Mouse (Mus musculus) gastrocnemius, adult 18-20 months (tissue): Measurements from ENCODE around the gene Pcbp4. TPM values are rescaled to one million over a fixed set of nuclear protein-coding genes. Genes with fewer than 3 reads are reported as not detected.

Experiments used
- DNase-seq: peaks from one replicate; pipeline ENCODE4 v3.0.0; 2021; ENCODE audit warnings: low spot score
- total RNA-seq, 2 experiments: library from RNA; stranded (reverse); gene quantifications; 2 replicates each; pipeline ENCODE4 v1.2.3; 2021

The Pcbp4 gene
- total RNA-seq, 2 experiments from 2014 or later, result 54.7 to 69.6 TPM

- no peak for DNase-seq
Observed at GRCm38 (mm10) chr9:106463122-106464063, 10.3 kb downstream of the Pcbp4 start.

DNA sequence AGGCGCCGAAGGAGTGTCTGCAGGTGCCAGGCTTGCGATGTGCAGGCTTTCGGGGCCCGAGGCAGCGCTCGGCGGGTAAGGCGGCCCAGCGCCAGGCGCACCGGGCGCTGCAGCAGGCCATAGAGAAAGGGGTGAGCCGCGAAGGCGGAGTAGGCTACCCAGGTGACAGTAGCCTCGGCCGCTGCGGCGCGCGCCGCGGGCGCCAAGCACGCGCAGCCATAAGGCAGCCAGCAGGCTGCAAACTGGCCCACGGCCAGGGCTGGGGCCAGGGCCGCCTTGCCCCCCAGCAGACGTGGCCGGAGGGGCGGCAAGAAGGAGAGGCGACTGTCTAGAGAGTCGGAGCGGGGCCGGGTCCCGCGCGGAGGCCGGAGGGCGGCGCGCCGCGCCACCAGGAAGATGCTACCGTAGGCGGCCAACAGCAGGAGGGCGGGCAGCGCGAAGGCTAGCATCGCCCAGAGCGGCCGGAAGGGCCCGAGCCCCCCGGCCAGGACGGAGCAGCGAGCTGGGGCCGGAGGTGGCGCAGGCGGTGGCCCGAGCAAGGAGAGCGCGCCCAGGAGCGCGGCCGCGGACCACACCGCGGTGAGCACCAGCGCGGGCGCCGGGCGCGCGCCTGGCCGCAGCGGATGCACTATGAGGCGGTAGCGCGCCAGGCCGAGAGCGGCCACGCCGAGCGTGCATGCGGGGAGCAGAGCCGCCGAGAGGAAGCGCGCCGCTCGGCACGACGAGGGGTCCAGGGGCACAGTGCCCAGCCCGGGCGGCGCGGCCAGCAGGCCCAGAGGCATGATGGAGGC, 11.9 kb downstream of the Pcbp4 start:
- no peak for DNase-seq

DNA sequence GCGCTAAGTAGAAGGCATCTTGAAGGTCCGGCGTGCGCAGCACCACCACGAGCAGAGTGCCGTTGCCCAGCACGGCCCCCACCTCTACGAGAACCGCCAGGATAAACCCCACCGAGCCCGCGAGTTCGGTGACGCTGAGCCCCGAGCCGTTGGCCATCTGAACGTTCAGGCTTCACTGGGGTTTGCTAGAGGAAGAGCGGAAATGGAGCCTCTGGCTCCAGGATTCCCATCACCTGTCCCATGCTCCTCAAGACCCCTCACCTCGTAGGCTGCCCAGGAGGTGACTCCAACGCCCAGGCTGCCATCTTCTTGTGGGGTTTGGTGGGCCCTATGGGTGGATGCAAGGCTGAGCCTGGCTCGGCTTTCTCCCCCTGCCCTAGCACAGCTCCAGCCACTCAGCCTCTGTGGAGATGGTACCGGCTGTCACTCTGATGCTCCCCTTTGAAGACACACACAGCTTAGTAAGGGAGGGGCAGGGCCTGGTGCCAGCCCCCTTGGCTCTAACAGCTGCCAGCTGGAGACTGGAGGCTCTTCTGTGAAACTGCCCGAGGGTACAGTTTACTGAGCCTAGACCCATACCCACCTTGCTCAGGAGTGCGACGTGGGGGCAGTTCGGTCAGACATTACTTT, 12.6 kb downstream of the Pcbp4 start, which contains the start of gene Gpr62:
Gene Gpr62, minus strand, starts transcription at position 368 of the 630 bp plus-strand sequence.
- no peak for DNase-seq

DNA sequence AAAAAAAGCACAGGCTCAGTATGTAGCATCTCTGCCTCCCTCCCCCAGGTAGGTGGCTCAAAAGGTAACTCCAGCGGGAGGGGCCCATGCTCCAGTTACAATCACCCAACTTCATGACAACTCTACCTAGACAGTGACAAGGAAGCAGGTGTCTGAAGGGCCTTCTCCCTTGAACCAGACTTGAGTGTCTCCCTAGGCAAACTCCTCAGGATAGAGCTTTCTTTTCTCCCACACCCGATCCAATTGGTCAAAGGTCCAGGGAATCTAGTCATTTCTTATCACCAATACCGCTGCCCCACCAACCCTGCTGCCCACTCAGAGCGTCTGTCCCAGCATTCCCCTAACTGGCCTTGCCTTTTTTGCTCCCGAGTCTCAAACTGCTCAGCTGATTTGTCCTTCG, 13.6 kb downstream of the Pcbp4 start:
- DNase-seq, result no peak

DNA sequence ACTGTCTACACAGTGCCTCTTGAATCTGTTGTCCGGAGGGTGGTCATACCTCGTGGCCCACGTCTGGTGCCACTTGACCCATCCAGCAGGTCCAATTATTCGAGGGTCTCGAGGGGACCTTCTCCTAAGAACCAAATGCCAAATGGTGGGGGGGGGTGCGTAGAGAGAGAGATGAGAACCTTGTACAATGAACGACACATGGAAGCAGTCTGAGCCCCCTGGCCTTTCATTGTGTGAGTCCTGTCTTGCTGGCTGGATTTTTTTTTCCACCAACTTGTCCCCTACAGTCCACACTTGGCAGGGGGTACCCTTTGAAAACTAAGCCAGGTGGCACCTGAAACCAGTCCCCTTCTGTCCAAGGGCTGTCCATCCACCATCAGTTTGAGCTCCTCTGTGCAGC, 14.7 kb downstream of the Pcbp4 start:
- no peak for DNase-seq

DNA sequence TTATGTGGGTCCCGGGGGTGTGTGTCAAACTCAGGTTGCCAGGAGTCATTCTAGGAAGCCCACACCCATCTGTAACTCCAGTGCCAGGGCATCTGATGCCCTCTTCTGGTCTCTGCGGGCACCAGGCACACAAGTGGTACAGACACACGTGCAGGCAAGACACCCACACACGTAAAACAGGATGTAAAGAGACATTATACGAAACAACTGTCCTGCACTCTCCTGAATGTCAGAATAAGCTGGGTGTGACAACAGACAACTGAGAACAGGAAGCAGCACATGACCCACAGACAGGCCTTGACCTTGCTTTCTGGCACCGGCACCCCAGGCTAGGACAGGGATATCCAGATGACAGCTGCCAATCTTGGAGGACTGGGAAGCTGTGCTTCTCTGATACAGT, 16.2 kb downstream of the Pcbp4 start:
- DNase-seq, result no peak

DNA sequence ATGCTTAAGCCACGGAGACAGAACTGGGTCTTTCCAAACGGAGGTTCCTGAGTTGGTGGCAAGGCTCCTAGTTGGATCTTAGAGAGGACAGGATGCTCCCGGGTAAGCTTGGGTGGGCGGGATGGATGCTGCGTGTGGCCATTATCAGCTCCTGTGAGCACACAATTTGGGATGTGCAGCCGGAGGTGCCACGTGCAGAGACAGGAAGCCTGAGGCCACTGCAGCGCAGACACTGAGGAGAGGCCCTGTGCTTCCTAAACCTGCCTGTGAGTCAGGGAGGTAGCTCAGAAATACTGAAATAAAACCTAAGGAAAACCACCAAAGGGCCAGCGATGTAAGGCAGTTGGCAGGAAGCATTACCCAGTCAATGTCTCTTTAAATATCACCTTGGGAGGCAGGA, 16.7 kb downstream of the Pcbp4 start:
- DNase-seq, result no peak

GRCm38 (mm10) chr9:106470991-106471750, 18.1 kb downstream of the Pcbp4 start:
- no peak for DNase-seq

DNA sequence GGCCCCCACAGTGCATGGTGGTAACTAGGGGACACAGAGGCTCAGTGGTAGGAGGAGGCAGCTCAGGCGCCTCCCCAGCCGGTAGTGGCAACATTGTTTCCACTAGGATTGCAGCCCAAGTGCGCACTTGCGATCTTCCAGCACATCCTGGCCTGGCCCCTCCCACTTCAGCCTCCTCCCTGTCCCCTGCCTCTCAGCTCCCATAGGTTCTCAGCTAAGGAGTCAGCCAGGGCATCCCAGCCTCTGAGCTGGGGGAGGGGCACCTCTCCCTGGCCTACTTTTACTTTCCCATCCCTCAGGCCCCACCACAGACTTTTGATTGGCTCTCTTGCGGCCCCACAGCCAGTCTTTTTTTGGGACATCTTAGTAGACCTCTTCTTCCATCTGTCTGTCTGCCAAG, 18.8 kb downstream of the Pcbp4 start:
- DNase-seq, result peak; percentile 69

DNA sequence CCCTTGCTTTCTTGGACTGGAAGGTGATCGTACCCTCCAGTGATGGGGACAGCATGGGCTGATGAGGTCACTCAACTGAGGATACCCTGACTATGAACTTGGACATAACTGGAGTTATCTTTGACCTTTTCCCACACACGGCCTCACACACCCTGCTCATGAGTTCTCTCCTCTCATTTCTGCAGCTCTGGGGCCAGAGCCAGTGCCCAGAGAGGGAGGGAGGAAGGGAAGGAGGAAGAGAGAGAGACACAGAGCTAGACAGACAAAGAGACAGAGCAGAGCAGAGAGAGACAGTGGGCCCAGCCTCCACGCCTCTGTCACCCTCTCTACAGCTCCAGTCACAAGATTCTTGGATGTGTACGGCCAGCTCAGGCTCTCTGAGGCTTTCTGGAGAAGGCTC, 19.2 kb downstream of the Pcbp4 start:
- no peak for DNase-seq

DNA sequence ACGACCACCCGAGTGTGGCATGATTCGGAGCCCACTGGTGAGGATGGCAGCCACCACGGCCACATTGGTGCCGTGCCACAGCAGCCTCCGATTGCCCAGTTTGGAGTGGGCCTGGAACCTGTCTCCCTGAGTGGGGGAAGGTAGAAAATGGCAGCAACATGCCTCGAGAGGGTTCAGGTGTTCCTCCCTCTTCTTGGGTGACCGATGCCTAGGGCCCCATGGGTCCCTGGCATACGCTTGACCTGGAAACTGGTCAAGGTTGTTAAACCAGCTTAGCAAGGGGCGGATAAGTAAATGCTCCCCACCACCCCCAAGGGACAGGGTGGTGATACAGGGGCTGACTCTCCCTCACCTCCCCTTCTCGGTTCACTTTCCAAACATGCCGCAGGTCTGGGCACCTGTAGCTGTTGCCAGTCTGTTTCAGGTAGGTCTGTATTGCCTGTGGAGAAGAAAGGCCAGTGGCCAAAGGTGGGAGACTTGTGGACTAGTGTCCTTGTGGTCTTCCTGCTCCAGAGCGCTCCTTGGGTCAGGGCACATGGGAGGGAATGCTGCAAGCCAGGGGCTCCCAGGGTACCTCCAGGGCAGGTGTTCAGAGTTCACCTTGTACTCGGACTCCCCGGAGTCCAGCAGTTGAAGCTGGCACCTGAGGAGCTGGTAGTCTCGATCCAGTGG, 20.1 kb downstream of the Pcbp4 start:
- no peak for DNase-seq

GRCm38 (mm10) chr9:106473753-106474105, 20.6 kb downstream of the Pcbp4 start:
- no peak for DNase-seq

DNA sequence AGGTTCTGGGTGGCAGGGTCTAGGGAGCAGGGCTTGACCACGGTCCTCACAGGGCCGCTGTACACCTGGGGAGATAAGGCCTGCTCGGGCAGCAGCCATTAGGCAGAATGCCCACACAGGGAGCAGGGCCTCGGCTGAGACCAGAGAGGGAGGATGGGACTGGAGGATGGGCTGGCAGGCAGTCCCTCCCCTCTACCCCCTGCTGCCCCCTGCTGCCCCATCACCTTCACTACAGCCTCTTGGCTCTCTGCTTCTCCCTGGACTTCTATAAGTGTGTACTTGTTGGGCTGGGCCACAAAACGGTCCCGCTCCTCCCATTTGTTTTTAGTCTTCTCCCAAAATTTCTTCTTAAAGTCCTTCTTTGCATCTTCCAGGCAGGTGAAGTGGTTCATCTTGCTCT, 21.4 kb downstream of the Pcbp4 start:
- DNase-seq, result peak; percentile 74

- DNase-seq, result no peak
Observed at GRCm38 (mm10) chr9:106475046-106475445, 22.0 kb downstream of the Pcbp4 start.

DNA sequence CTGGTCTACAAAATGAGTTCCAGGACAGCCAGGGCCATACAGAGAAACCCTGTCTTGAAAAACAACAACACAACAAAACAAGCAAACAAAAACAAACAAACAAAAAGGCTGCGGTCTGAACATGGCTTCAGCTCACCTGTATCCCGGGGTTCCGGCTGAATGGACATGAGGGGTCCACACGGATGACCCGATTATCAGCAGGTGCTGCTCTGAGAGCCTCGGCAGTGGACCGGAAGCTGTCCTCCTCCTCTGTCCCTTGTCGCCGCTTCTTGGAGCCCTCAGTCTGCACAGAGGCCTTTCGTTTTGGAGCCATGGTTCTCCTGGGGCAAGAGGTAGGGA, 22.5 kb downstream of the Pcbp4 start, which contains the start of gene Rrp9:
Gene Rrp9, plus strand, starts transcription at position 301 of the 339 bp plus-strand sequence.
- no peak for DNase-seq

DNA sequence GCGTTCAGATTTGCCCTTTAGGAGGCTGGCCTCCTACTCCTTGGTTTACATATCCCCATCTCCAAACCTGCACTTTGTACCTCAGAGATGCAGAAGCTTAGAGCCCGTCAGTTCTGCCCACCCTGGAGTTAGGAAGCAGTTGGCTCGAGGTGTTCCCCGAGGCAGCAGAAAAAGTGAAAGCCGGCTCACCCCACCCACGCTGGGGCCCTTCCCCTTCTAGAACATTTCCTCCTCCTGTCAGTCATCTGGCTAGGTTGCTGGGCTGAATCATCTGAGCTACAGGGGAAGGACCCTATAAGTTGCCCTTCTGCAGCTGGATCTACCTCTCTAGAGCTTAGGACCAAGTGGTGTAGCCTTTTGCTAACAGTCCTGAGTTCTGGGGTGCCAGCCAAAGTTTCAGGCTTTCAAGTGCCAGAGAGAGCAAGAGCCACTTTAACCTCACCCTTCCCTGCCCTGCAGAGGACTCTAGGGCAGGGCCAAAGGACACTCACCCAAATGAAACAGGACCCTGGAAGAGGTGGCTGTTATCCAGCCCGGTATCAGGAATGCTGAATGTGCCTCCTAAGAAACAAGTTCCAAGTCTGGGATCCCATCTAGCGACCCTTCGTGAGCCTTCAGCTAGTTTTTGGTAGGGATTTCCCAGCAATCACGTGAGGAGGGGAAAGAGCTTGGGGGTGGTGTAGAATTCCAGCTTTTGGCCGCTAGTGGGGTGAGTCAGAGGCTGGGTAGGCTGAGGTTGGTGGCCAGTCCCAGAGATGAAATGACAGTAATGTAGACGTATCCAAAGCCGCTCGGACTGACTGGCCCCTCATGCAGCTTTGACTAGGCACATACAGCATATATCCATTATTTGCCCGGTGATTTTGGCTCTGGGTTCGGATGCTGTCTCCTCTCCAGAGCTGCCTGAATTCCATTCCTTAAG, 23.2 kb downstream of the Pcbp4 start:
- DNase-seq, result peak; percentile 85

DNA sequence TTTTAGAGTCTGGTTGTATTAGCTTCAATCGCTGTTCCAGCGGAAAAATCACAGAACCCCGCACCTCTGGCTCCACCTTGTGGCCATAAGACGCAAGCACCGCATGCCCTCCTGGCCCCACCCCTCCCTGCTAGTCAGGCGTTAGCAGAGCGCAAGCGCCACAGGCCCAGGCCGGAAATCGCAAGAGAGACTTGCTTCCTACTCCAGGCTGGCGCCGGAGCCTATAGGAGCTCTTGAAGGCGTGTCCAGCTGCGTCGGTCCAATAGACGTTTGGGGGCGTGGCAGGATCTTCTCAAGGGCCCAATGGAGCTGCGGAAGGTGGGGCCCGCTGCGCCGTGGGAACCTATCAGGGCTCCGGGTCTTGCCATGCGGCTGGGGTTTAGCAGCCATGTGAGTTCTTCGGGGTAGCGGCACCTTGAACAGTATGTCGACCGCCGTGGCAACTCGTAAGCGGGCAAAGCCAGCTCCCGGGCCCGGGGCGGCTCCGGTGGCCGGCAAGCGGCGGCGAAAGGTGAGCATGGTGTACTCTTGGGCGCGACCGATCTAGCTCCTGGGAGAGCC, 23.9 kb downstream of the Pcbp4 start, which contains the start of gene Parp3:
Gene Parp3, minus strand, starts transcription at position 26 of the 561 bp plus-strand sequence.
- peak; percentile 99 for DNase-seq

DNA sequence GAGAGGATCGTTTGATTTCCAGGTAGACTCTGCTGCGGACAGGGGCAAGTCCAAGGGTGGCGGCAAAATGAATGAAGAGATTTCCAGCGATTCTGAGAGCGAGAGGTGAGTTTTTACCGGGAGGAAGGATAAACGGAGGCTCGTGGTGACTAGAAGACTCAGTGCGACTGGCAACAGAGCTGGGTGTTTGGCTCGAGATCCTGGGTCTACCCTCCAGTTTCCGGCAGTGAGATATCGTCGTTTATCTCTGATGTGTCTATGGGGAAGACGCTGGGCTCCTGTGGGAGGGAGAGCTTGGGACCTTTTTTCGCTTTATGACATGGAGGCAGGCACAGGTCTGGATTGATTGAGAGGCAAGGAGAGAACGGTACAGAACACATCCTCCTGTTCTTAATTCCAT, 24.6 kb downstream of the Pcbp4 start:
- DNase-seq, result no peak

DNA sequence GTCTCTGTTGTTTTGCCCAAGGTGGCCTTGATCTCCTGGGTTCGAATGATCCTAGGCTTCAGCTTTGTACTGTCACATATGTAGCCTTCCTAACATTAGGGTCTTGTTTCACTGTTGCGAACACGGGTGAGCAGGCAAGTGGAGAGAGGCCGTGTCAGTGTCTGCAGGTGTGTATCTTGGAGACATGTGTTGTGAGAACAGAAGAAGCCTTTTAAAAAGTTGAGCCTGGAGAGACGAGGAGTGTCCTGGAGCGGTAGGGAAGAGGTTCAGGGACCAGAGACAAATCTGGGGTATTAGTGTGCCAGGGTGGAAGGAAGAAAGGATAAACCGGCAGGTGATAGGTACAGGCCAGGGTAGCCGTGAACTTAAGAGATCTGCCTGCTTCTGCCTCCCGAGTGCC, 25.0 kb downstream of the Pcbp4 start:
- no peak for DNase-seq
